Mouse (Mus musculus) heart, embryonic 16.5 days (tissue): ENCODE measurements around the gene Gm45062. TPM values are rescaled to one million over a fixed set of nuclear protein-coding genes. Genes with fewer than 3 reads are reported as not detected.
"Not testable (repeated sequence)": the region's sequence is repeated elsewhere in the genome, so short reads cannot be mapped to it uniquely, and the experiment has no call there.

Experiments
- ATAC-seq: fragments of 200-750 bp; cut with Nextera tagmentation; replicated peaks from 2 replicates; pipeline ENCODE4 v1.8.0; 2017; ENCODE audit warnings: moderate number of reproducible peaks; ENCODE audit not compliant: insufficient read depth, low FRiP score; ENCODE audit errors: extremely low read depth
- H3K27ac ChIP-seq: fragments of 300-500 bp; sonication (generic); 2 replicates; pipeline ENCODE4 v1.5.1; 2014; ENCODE audit warnings: mild to moderate bottlenecking, low read length, control low read depth, moderate library complexity
- H3K27me3 ChIP-seq: fragments of 300-500 bp; sonication (generic); 2 replicates; pipeline ENCODE4 v1.6.1; 2014; ENCODE audit warnings: low read length, mixed read lengths; ENCODE audit not compliant: control insufficient read depth, insufficient read depth
- H3K36me3 ChIP-seq: fragments of 300-500 bp; sonication (generic); 2 replicates; pipeline ENCODE4 v1.6.1; 2014; ENCODE audit not compliant: control insufficient read depth, insufficient read depth
- H3K4me1 ChIP-seq: fragments of 300-500 bp; sonication (generic); 2 replicates; pipeline ENCODE4 v1.6.1; 2014; ENCODE audit warnings: low read length, mixed read lengths; ENCODE audit not compliant: control insufficient read depth, insufficient read depth
- H3K4me2 ChIP-seq: fragments of 300-500 bp; sonication (generic); 2 replicates; pipeline ENCODE4 v1.6.1; 2014; ENCODE audit warnings: low read depth, mild to moderate bottlenecking, control low read depth, low read length
- H3K4me3 ChIP-seq: fragments of 300-500 bp; sonication (generic); 2 replicates; pipeline ENCODE4 v1.5.1; 2014; ENCODE audit warnings: mild to moderate bottlenecking, control low read depth, low read length
- H3K9ac ChIP-seq: fragments of 300-500 bp; sonication (generic); 2 replicates; pipeline ENCODE4 v1.6.1; 2014; ENCODE audit warnings: low read length, control low read depth
- H3K9me3 ChIP-seq: fragments of 300-500 bp; sonication (generic); replicated peaks from 2 replicates; pipeline ENCODE4 v1.6.1; 2016; ENCODE audit warnings: low read length; ENCODE audit not compliant: control insufficient read depth
- WGBS: fragments of 180-500 bp; shearing (Covaris S2); extraction: QIAGEN DNeasy Blood & Tissue Kit; methylation state at CpG from one replicate; pipeline ENCODE4 v1.1.7; 2014; 5-methylcytosine and 5-hydroxymethylcytosine counted together
- polyA plus RNA-seq: library from polyadenylated mRNA; unstranded; fragments of >200 nt; fragmentation: Nextera tagmentation; extraction: Ambion mirVana; gene quantifications from 2 replicates; pipeline ENCODE4 v1.2.1, GENCODE M21; 2015

Gene Gm45062
- polyA plus RNA-seq, 1 experiment from 2014 or later: 9.1 TPM

DNA sequence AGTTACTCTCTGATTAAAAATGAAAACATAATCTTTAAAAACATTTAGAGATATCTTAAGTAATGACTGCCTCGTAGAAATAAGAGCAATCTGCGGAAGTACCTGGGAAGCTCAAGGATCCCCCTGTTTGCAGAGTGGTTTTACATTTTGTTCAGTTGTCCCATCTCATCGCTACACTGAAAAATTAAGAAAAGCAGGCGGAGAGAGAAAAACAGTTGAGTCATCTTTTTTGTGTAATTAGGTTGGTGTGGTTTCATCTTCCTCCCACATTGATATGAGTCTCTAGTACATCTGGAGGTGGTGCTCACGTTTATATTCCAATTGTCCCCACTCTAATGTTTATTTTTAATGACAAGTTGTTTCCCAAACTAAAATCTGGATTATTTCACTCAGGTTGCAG, 265.5 kb downstream of the Gm45062 start:
- Histone ChIP-seq H3K9me3 (no peaks in the 10 kb centered on the region), H3K36me3 (no peaks in the 10 kb centered on the region), H3K4me1 (no peaks in the 10 kb centered on the region), H3K4me2 (no peak overlapping the region), H3K9ac (no peak overlapping the region), H3K27me3 (no peaks in the 10 kb centered on the region), H3K27ac (no peak overlapping the region), H3K4me3 (no peak overlapping the region)
- no peak for ATAC-seq
- 82% methylated on average over 5 of the region's 5 CpGs for WGBS

GRCm38 (mm10) chr6:8531104-8531894, 272.0 kb downstream of the Gm45062 start:
- Histone ChIP-seq H3K4me2 (no peak overlapping the region), H3K27me3 (no peaks in the 10 kb centered on the region), H3K36me3 (no peaks in the 10 kb centered on the region), H3K27ac (no peak overlapping the region; the same call in 1 of the 2 replicates), H3K4me3 (no peak overlapping the region), H3K4me1 (no peaks in the 10 kb centered on the region; the same call in none of the 2 replicates), H3K9me3 (no peaks in the 10 kb centered on the region), H3K9ac (no peak overlapping the region)
- WGBS: 43% methylated on average over 4 of the region's 4 CpGs
- ATAC-seq: no peak

DNA sequence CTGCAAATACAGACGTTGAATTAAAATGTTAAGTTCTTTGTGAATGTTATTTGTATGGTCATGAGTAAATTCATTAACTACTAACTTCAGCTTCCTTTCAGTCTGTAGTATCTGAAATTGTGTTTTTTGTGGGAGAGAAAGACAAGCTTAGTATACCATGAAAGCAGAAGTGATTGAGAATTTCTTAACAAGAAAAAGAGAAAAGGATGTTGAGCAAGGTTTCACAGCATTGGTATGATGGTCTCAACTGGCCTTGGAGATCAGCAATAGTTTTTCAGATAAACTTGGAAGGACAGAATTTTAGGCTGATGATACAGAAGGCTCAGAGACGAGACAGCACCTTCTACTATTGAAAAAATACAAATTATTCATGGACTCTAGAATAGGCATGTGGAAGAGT, 277.7 kb downstream of the Gm45062 start:
- 82% methylated on average over 2 of the region's 2 CpGs for WGBS
- ATAC-seq: no peak
- Histone ChIP-seq H3K36me3 (no peaks in the 10 kb centered on the region), H3K4me3 (no peak overlapping the region), H3K9me3 (no peaks in the 10 kb centered on the region), H3K27ac (no peak overlapping the region), H3K4me2 (no peak overlapping the region), H3K4me1 (no peaks in the 10 kb centered on the region), H3K9ac (no peak overlapping the region), H3K27me3 (no peaks in the 10 kb centered on the region)

- H3K27ac ChIP-seq, ATAC-seq, H3K36me3 ChIP-seq, H3K4me1 ChIP-seq, H3K9ac ChIP-seq, H3K9me3 ChIP-seq, H3K4me3 ChIP-seq, H3K4me2 ChIP-seq, H3K27me3 ChIP-seq: not testable (repeated sequence)
- 87% methylated on average over 3 of the region's 4 CpGs for WGBS
Observed at GRCm38 (mm10) chr6:8541531-8541930, 282.3 kb downstream of the Gm45062 start.

DNA sequence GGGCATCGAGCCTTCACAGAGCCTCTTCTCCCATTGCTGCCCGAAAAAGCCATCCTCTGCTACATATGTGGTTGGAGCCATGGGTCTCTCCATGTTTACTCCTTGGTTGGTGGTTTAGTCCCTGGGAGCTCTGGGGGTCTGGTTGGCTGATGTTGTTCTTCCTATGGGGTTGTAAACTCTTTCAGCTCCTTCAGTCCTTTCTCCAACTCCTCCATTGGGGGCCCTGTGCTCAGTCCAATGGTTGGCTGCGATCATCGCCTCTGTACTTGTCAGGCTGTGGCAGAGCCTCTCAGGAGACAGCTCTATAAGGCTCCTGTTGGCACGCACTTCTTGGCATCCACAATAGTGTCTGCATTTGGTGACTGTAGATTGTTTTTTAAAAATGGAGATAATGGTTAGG, 285.6 kb downstream of the Gm45062 start:
- H3K4me1 ChIP-seq: no peaks in the 10 kb centered on the region
- H3K4me2 ChIP-seq: no peak overlapping the region
- ATAC-seq: no peak
- 0 out of 2 replicates have a peak, but pooled peaks cover 3% of the 10 kb centered on the region for H3K9me3 ChIP-seq
- no peak overlapping the region for H3K4me3 ChIP-seq
- no peak overlapping the region for H3K9ac ChIP-seq
- WGBS: 94% methylated on average over 5 of the region's 5 CpGs
- H3K27ac ChIP-seq: no peak overlapping the region
- no peaks in the 10 kb centered on the region for H3K27me3 ChIP-seq
- H3K36me3 ChIP-seq: no peaks in the 10 kb centered on the region

DNA sequence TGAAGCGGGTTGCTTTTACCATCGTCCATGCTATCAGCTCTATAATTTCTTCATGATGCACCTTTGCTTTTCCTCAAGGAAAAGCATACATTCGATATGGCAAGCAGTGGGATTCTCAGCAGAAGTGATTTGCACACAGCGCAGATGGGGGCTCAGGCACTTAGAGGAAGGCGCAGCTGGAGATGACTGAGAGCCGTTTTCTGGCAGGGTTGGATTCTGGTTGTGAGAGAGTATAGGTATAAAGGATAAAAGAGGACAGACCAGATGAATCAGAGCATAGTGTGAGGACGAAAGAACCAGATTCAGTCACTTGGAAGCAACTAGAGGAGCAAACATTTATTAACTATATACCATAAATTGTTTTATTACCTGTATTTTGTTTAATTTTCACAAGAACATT, 286.5 kb downstream of the Gm45062 start:
- Histone ChIP-seq H3K27ac (no peak overlapping the region), H3K9ac (no peak overlapping the region), H3K4me2 (no peak overlapping the region), H3K4me1 (no peaks in the 10 kb centered on the region), H3K36me3 (no peaks in the 10 kb centered on the region), H3K27me3 (no peaks in the 10 kb centered on the region), H3K9me3 (0 out of 2 replicates have a peak, but pooled peaks cover 3% of the 10 kb centered on the region), H3K4me3 (no peak overlapping the region)
- 86% methylated on average over 7 of the region's 7 CpGs for WGBS
- ATAC-seq: no peak

DNA sequence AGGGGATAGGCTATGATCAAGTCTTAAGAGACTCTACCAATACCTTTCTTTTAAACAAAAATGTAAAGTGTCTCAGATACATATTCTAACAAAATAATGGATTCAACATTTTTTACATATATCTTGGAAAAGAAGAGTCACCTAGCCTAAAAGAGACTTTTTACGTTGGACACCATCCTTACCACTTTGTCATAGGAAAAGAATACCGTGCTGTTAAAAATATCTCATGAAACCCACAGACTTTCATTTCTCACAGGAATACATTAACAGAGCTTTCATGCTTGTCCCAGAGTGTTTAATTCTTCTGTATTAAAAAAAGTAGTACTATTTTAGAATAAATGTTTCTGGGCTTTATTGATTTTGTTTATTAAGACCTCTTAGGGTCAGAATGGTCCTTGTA, 291.9 kb downstream of the Gm45062 start:
- H3K4me2 ChIP-seq: no peak overlapping the region
- H3K4me3 ChIP-seq: no peak overlapping the region
- 90% methylated on average over 2 of the region's 2 CpGs for WGBS
- no peak for ATAC-seq
- H3K4me1 ChIP-seq: no peaks in the 10 kb centered on the region
- 0 out of 2 replicates have a peak, but pooled peaks cover 3% of the 10 kb centered on the region for H3K9me3 ChIP-seq
- H3K27ac ChIP-seq: no peak overlapping the region
- H3K9ac ChIP-seq: no peak overlapping the region
- H3K36me3 ChIP-seq: peaks cover 3% of the 10 kb centered on the region; the same call in 1 of the 2 replicates
- no peaks in the 10 kb centered on the region for H3K27me3 ChIP-seq

DNA sequence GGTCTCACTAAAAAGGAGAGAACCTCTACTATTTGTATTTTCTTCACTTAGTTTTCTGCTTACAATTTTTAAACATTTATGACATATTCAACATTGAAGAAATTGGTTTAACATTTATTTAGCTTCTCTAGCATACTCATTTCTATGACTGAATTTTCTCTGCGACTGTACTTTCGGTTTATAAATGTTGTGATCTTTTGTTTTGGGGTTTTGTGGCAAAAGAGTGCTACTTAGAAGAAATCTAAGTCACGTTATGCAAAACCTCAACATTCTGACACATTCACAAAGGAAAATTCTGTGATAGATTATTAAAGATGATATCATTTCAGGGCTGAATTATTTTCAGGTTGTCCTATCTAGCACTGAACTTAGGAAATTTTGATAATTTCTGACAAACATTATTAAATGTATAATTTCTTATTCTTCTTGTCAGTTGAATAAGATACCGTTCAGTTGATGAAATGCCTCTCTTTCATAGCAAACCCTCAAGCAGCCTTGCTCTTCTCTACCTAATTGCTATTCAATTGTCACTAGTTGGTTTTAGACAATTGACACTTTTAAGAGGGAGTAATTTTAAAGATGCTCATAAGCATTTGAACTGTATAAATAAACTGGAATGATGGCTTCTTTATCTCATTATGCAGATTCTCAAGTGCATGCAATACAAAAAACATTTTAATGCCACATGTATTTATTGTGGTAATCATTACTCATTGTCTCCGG, 297.8 kb downstream of the Gm45062 start:
- no peak overlapping the region for H3K4me2 ChIP-seq
- WGBS: 92% methylated on average over 5 of the region's 5 CpGs
- H3K4me1 ChIP-seq: no peaks in the 10 kb centered on the region
- no peak overlapping the region for H3K27ac ChIP-seq
- H3K27me3 ChIP-seq: no peaks in the 10 kb centered on the region
- H3K9me3 ChIP-seq: no peaks in the 10 kb centered on the region
- no peak for ATAC-seq
- peaks cover 6% of the 10 kb centered on the region; the same call in 1 of the 2 replicates for H3K36me3 ChIP-seq
- no peak overlapping the region for H3K9ac ChIP-seq
- no peak overlapping the region for H3K4me3 ChIP-seq

GRCm38 (mm10) chr6:8560682-8561081, 301.4 kb downstream of the Gm45062 start:
- H3K9me3 ChIP-seq: no peaks in the 10 kb centered on the region
- H3K4me3 ChIP-seq: no peak overlapping the region
- H3K27ac ChIP-seq: no peak overlapping the region
- no peak overlapping the region for H3K9ac ChIP-seq
- H3K4me1 ChIP-seq: no peaks in the 10 kb centered on the region
- H3K27me3 ChIP-seq: no peaks in the 10 kb centered on the region
- WGBS: 94% methylated on average over 2 of the region's 2 CpGs
- no peak overlapping the region for H3K4me2 ChIP-seq
- peaks cover 5% of the 10 kb centered on the region; the same call in 1 of the 2 replicates for H3K36me3 ChIP-seq
- ATAC-seq: no peak
